Mouse (Mus musculus) MEL (cell line): ENCODE measurements around the gene Eef2. TPM values are rescaled to one million over a fixed set of nuclear protein-coding genes. Genes with fewer than 3 reads are reported as not detected.

Experiments
- DNase-seq: peaks from one replicate; pipeline ENCODE4 v3.0.0; 2011; ENCODE audit warnings: low read depth, low spot score
- H3K27ac ChIP-seq: 2 replicates; pipeline ENCODE4 v1.5.1; 2012; ENCODE audit warnings: low read depth, mild to moderate bottlenecking, control low read depth, low read length, moderate library complexity; ENCODE audit not compliant: control insufficient read depth
- H3K27me3 ChIP-seq, 2 experiments: fragments of 150-350 bp in 1 of 2; sonication (generic) in 1 of 2; 2 replicates each; pipeline ENCODE4 v1.6.1; 2012; ENCODE audit warnings: low read length in 2 of 2, mild to moderate bottlenecking in 2 of 2, improper control_type of control experiment in 1 of 2, moderate library complexity in 1 of 2; ENCODE audit not compliant: insufficient read depth in 2 of 2, control insufficient read depth in 1 of 2
- H3K36me3 ChIP-seq, 2 experiments: 2 replicates each; pipeline ENCODE4 v1.6.1; 2012 to 2014; ENCODE audit warnings: low read length in 2 of 2, improper control_type of control experiment in 1 of 2, inconsistent platforms in 1 of 2, mild to moderate bottlenecking in 1 of 2; ENCODE audit not compliant: insufficient read depth in 2 of 2, control insufficient read depth in 1 of 2
- H3K4me1 ChIP-seq, 2 experiments: fragments of 150-350 bp in 1 of 2; sonication (generic) in 1 of 2; 2 replicates each; pipeline ENCODE4 v1.6.1; 2012; ENCODE audit warnings: low read length in 2 of 2, improper control_type of control experiment in 1 of 2, mild to moderate bottlenecking in 1 of 2; ENCODE audit not compliant: insufficient read depth in 2 of 2, control insufficient read depth in 1 of 2
- H3K4me3 ChIP-seq, 2 experiments: fragments of 150-350 bp in 1 of 2; sonication (generic) in 1 of 2; 2 replicates each; pipeline ENCODE4 v1.5.1; 2012; ENCODE audit warnings: low read depth in 2 of 2, low read length in 2 of 2, mild to moderate bottlenecking in 2 of 2, moderate library complexity in 2 of 2, control low read depth in 1 of 2, improper control_type of control experiment in 1 of 2; ENCODE audit not compliant: control insufficient read depth in 1 of 2, insufficient read depth in 1 of 2
- H3K79me2 ChIP-seq: 2 replicates; pipeline ENCODE4 v1.6.1; 2012; ENCODE audit warnings: mild to moderate bottlenecking, low read length, moderate library complexity; ENCODE audit not compliant: control insufficient read depth, poor library complexity, insufficient read depth
- H3K9ac ChIP-seq: 2 replicates; pipeline ENCODE4 v1.6.1; 2012; ENCODE audit warnings: low read depth, mild to moderate bottlenecking, control low read depth, low read length, moderate library complexity; ENCODE audit not compliant: control insufficient read depth, poor library complexity, severe bottlenecking
- H3K9me3 ChIP-seq: fragments of 150-350 bp; sonication (generic); replicated peaks from 2 replicates; pipeline ENCODE4 v1.6.1; 2012; ENCODE audit warnings: mild to moderate bottlenecking, low read length, improper control_type of control experiment, moderate library complexity; ENCODE audit not compliant: insufficient read depth
- CHD1 ChIP-seq: IDR thresholded peaks from 2 replicates; pipeline ENCODE4 v1.6.1; 2012; ENCODE audit warnings: low read depth, mild to moderate bottlenecking, inconsistent platforms, low read length, improper control_type of control experiment
- ELF1 ChIP-seq: IDR thresholded peaks from 2 replicates; pipeline ENCODE4 v1.6.1; 2014; ENCODE audit warnings: low read depth, mild to moderate bottlenecking, inconsistent platforms, low read length, improper control_type of control experiment, moderate library complexity
- MAZ ChIP-seq: IDR thresholded peaks from 2 replicates; pipeline ENCODE4 v1.6.1; 2012; ENCODE audit warnings: low read depth, mild to moderate bottlenecking, inconsistent platforms, low read length, improper control_type of control experiment
- POLR2A ChIP-seq, 2 experiments: IDR thresholded peaks; 2 replicates each; pipeline ENCODE4 v1.6.1; 2011 to 2012; ENCODE audit warnings: low read length in 2 of 2, mild to moderate bottlenecking in 2 of 2, control low read depth in 1 of 2, improper control_type of control experiment in 1 of 2, low read depth in 1 of 2, moderate library complexity in 1 of 2; ENCODE audit not compliant: control insufficient read depth in 1 of 2, insufficient read depth in 1 of 2, poor library complexity in 1 of 2
- RCOR1 ChIP-seq: IDR thresholded peaks from 2 replicates; pipeline ENCODE4 v1.6.1; 2012; ENCODE audit warnings: low read depth, mild to moderate bottlenecking, inconsistent platforms, low read length, improper control_type of control experiment
- SIN3A ChIP-seq: IDR thresholded peaks from 2 replicates; pipeline ENCODE4 v1.6.1; 2012; ENCODE audit warnings: low read length, improper control_type of control experiment, inconsistent platforms
- TCF12 ChIP-seq: IDR thresholded peaks from 2 replicates; pipeline ENCODE4 v1.6.1; 2014; ENCODE audit warnings: low read depth, mild to moderate bottlenecking, inconsistent platforms, low read length, improper control_type of control experiment, moderate library complexity
- UBTF ChIP-seq: IDR thresholded peaks from 2 replicates; pipeline ENCODE4 v1.6.1; 2012; ENCODE audit warnings: low read depth, mild to moderate bottlenecking, inconsistent platforms, low read length, improper control_type of control experiment, moderate library complexity, borderline replicate concordance; ENCODE audit not compliant: insufficient read depth
- USF1 ChIP-seq: IDR thresholded peaks from 2 replicates; pipeline ENCODE4 v1.6.1; 2014; ENCODE audit warnings: low read depth, mild to moderate bottlenecking, inconsistent platforms, low read length, improper control_type of control experiment, moderate library complexity
- USF2 ChIP-seq, 2 experiments: IDR thresholded peaks; 2 replicates each; pipeline ENCODE4 v1.6.1; 2011 to 2012; ENCODE audit warnings: improper control_type of control experiment in 2 of 2, low read length in 2 of 2, borderline replicate concordance in 1 of 2, inconsistent platforms in 1 of 2, low read depth in 1 of 2, mild to moderate bottlenecking in 1 of 2; ENCODE audit not compliant: insufficient read depth in 1 of 2
- ZC3H11A ChIP-seq: IDR thresholded peaks from 2 replicates; pipeline ENCODE4 v1.6.1; 2012; ENCODE audit warnings: low read depth, mild to moderate bottlenecking, inconsistent platforms, low read length, improper control_type of control experiment
- polyA plus RNA-seq, 2 experiments: library from polyadenylated mRNA; stranded (reverse) in 1 of 2; unstranded in 1 of 2; fragments of >175 nt in 1 of 2; fragments of >200 nt in 1 of 2; gene quantifications; 2 replicates each; pipeline versions ENCODE4 v1.2.1 to v1.2.4; 2012; ENCODE audit warnings: low replicate concordance in 2 of 2, low read depth in 1 of 2; ENCODE audit not compliant: insufficient read length in 2 of 2, insufficient read depth in 1 of 2, missing spikeins in 1 of 2
- total RNA-seq: library from RNA; depleted of rRNA; stranded (reverse); fragments of 300-350 nt; gene quantifications from 2 replicates; pipeline ENCODE4 v1.2.3, GENCODE M21; 2012

The Eef2 gene
- total and polyA plus RNA-seq, 3 experiments: 2,863 to 4,586 (median 3,442) TPM

DNA sequence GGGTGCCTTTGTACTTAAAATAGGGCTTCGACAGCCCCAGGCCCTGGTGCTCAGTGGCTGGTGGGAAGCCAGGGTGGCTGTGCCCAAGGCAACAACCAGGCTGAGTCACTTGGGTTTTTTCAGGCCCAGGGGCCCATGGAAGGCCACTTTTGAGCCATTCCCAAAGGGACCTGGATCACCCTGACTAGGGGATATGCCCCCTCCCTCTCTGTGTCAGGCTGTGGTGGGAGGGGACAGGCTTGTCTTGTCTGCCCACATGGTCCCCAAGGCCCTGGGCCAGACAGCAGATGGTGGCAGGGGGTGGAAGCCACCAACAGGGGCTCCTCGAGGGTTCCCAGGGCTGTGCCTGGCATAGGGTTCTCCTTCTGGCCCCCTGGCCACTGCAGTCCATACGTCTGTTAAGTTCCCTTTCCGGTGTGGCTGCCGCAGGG is 33.9 kb upstream of the Eef2 start:
- no peak for TF ChIP-seq MAZ
- no peak for TF ChIP-seq USF1
- Histone ChIP-seq H3K36me3 (peaks cover 12 to 14% of the 10 kb centered on the region in 2 experiments), H3K27ac (no peak overlapping the region), H3K9ac (no peak overlapping the region), H3K79me2 (peaks cover 94% of the 10 kb centered on the region), H3K9me3 (no peaks in the 10 kb centered on the region), H3K27me3 (no peaks in the 10 kb centered on the region), H3K4me3 (no peak overlapping the region), H3K4me1 (peaks cover 2 to 11% of the 10 kb centered on the region in 2 experiments; a peak in 3 of 4 replicates)
- no peak for DNase-seq

DNA sequence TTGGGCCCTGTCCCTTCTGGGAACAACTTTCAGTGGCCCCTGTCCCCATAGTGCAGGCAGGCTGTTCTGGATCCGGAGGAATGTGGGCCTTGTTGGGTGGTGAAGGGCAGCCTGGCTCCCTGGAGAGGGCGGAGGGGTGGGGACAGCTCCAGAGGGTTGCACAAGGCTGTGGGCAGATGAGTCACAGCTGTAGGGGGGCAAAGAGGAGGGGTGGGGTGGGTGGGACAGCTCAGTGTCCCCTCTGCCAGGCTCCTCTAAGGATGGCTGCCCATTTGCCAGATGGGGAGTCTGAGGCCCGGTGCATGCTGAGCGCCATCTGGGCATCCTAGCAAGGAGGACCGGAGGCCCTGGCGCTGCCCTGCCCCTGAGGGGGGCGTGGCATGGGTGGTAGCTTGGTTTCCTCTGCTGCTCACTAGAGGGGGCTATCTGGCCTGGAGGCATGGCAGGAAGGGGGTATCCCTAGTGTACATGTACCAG is 33.2 kb upstream of the Eef2 start:
- peaks cover 2 to 11% of the 10 kb centered on the region in 2 experiments; a peak in 3 of 4 replicates for H3K4me1 ChIP-seq
- peaks cover 12 to 16% of the 10 kb centered on the region in 2 experiments for H3K36me3 ChIP-seq
- H3K79me2 ChIP-seq: peaks cover 88% of the 10 kb centered on the region
- TF ChIP-seq ZC3H11A (no peak), USF1 (no peak), ELF1 (no peak), POLR2A (IDR thresholded peaks at IDR 0.05; ENCODE audit: control insufficient read depth in 1 of 2, insufficient read depth in 1 of 2, low read depth in 1 of 2, low read length in 2 of 2, poor library complexity in 1 of 2) (peak in 1 of 2 experiments; percentile 26; a peak in 1 of 4 replicates)
- H3K27me3 ChIP-seq: no peaks in the 10 kb centered on the region
- no peak overlapping the region for H3K27ac ChIP-seq
- H3K9me3 ChIP-seq: no peaks in the 10 kb centered on the region
- no peak overlapping the region for H3K4me3 ChIP-seq
- DNase-seq: no peak
- H3K9ac ChIP-seq: no peak overlapping the region

DNA sequence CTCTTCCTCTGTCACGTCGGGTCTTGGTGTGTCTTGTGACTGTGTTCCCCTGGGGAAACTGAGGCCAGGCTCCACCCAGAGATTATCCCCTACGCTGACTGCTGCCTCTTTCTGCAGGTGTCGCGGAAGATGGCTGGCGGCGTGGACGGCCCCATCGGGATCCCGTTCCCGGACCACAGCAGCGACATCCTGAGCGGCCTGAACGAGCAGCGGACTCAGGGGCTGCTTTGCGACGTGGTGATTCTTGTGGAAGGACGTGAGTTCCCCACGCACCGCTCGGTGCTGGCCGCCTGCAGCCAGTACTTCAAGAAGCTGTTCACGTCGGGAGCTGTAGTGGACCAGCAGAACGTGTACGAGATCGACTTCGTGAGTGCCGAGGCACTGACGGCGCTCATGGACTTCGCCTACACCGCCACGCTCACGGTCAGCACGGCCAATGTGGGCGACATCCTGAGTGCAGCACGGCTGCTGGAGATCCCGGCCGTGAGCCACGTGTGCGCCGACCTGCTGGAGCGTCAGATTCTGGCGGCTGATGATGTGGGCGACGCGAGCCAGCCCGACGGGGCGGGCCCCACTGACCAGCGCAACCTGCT is 32.5 kb upstream of the Eef2 start:
- Histone ChIP-seq H3K27me3 (no peaks in the 10 kb centered on the region), H3K27ac (no peak overlapping the region), H3K9me3 (no peaks in the 10 kb centered on the region), H3K4me1 (peaks cover under 1 to 8% of the 10 kb centered on the region in 2 experiments; a peak in 3 of 4 replicates), H3K9ac (no peak overlapping the region), H3K79me2 (peaks cover 80% of the 10 kb centered on the region), H3K36me3 (peaks cover 9 to 16% of the 10 kb centered on the region in 2 experiments), H3K4me3 (no peak overlapping the region)
- no peak for DNase-seq
- TF ChIP-seq UBTF (no peak), CHD1 (no peak), ELF1 (no peak), SIN3A (no peak)

DNA sequence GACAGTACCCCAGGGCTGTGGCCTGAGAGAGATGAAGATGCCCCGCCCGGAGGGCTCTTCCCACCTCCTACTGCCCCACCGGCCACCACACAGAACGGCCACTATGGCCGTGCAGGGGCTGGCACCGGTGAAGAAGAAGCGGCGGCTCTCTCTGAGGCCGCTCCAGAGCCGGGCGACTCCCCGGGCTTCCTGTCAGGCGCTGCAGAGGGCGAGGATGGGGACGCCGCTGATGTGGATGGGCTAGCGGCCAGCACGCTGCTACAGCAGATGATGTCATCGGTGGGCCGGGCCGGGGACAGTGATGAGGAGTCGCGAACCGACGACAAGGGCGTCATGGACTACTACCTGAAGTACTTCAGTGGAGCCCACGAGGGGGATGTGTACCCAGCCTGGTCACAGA is 31.8 kb upstream of the Eef2 start:
- no peak overlapping the region for H3K4me3 ChIP-seq
- 0 out of 4 replicates have a peak, but pooled peaks cover 0 to 2% of the 10 kb centered on the region in 2 experiments for H3K4me1 ChIP-seq
- no peaks in the 10 kb centered on the region for H3K27me3 ChIP-seq
- no peak for DNase-seq
- no peak overlapping the region for H3K27ac ChIP-seq
- TF ChIP-seq TCF12 (no peak), RCOR1 (no peak), USF2 (IDR thresholded peaks at IDR 0.05; ENCODE audit: borderline replicate concordance in 1 of 2, insufficient read depth in 1 of 2, low read depth in 1 of 2, low read length in 2 of 2) (no peak)
- H3K9me3 ChIP-seq: no peaks in the 10 kb centered on the region
- peaks cover 5 to 17% of the 10 kb centered on the region in 2 experiments for H3K36me3 ChIP-seq
- H3K9ac ChIP-seq: no peak overlapping the region
- peaks cover 73% of the 10 kb centered on the region for H3K79me2 ChIP-seq
